In genomic region chr9:30936674-30937438, GRCm38 (mm10) we compare ENCODE assay signal across 8 mouse cellular contexts. TPM values are rescaled to one million over a fixed set of nuclear protein-coding genes. Genes with fewer than 3 reads are reported as not detected.
DNase-seq lines count a peak whose midpoint lies in the region; ATAC-seq and TF ChIP-seq lines count a peak whose summit lies in the region.

No protein-coding gene starts in this region.

- no peaks in the 10 kb centered on the region for H3K4me1 ChIP-seq in cerebellum, adult 2 months (ENCODE audit: control insufficient read depth, insufficient read depth, low read length)
- peaks cover 3% of the 10 kb centered on the region for H3K4me1 ChIP-seq in E14TG2a.4 (replicated peaks; ENCODE audit: low read depth, low read length)
- H3K4me1 ChIP-seq in heart, embryonic 12.5 days (replicated peaks) = no peaks in the 10 kb centered on the region; the same call in 1 of the 2 replicates
- H3K4me1 ChIP-seq in kidney, postnatal 0 days (replicated peaks; ENCODE audit: insufficient read depth, low read length) = no peaks in the 10 kb centered on the region
- H3K4me1 ChIP-seq in midbrain, embryonic 10.5 days = no peaks in the 10 kb centered on the region

- H3K27me3 ChIP-seq in cerebellum, adult 2 months (ENCODE audit: control insufficient read depth, insufficient read depth, low read length) = no peaks in the 10 kb centered on the region; the same call in 1 of the 2 replicates
- H3K27me3 ChIP-seq in E14TG2a.4 (ENCODE audit: insufficient read depth, low read length) = peaks cover 48% of the 10 kb centered on the region
- H3K27me3 ChIP-seq in heart, embryonic 12.5 days (replicated peaks) = peaks cover 15% of the 10 kb centered on the region
- peaks cover 13% of the 10 kb centered on the region for H3K27me3 ChIP-seq in kidney, postnatal 0 days (ENCODE audit: insufficient read depth, low read length)
- H3K27me3 ChIP-seq in midbrain, embryonic 10.5 days (ENCODE audit: low read depth, poor library complexity, severe bottlenecking) = peaks cover 18% of the 10 kb centered on the region

- no peak overlapping the region for H3K4me3 ChIP-seq in cerebellum, adult 2 months (replicated peaks; ENCODE audit: insufficient read depth, low read depth, low read length)
- no peak overlapping the region for H3K4me3 ChIP-seq in E14TG2a.4 (replicated peaks; ENCODE audit: low read length)
- H3K4me3 ChIP-seq in heart, embryonic 12.5 days = no peak overlapping the region
- no peak overlapping the region for H3K4me3 ChIP-seq in kidney, postnatal 0 days (replicated peaks; ENCODE audit: low read depth, low read length)
- H3K4me3 ChIP-seq in midbrain, embryonic 10.5 days = no peak overlapping the region

- no peak for TF ChIP-seq POLR2A in cerebellum, adult 2 months (IDR thresholded peaks at IDR 0.05; ENCODE audit: borderline replicate concordance, insufficient read depth, low read length)

- peak; percentile 60 for ATAC-seq in common myeloid progenitor, adult 5-6 weeks (replicated peaks; ENCODE audit: low read depth, poor library complexity, severe bottlenecking)
- ATAC-seq in heart, embryonic 12.5 days (ENCODE audit: insufficient number of reproducible peaks, low FRiP score) = no peak
- 0 out of 2 replicates have a peak, but pooled peaks have one; percentile 23 for ATAC-seq in kidney, postnatal 0 days (replicated peaks; ENCODE audit: low FRiP score, low read depth)

- 26% methylated on average over 9 of the region's 9 CpGs for WGBS in cerebellum, adult 2 months
- 34% methylated on average over 9 of the region's 9 CpGs for WGBS in heart, embryonic 12.5 days
- WGBS in kidney, postnatal 0 days = 30% methylated on average over 9 of the region's 9 CpGs
- WGBS in midbrain, embryonic 10.5 days = 36% methylated on average over 9 of the region's 9 CpGs

- peak overlapping the region; percentile 44; the same call in 1 of the 2 replicates for H3K4me2 ChIP-seq in heart, embryonic 12.5 days
- peak overlapping the region; percentile 42 for H3K4me2 ChIP-seq in kidney, postnatal 0 days (ENCODE audit: low read length)

- H3K9ac ChIP-seq in heart, embryonic 12.5 days = no peak overlapping the region
- no peak overlapping the region for H3K9ac ChIP-seq in kidney, postnatal 0 days (ENCODE audit: low read depth, low read length)

- DNase-seq in cerebellum, adult 2 months = no peak
- DNase-seq in cerebellum, adult 9-11 months = no peak
- DNase-seq in kidney, postnatal 0 days (ENCODE audit: low spot score) = peak; percentile 92
- DNase-seq in midbrain, embryonic 10.5 days (ENCODE audit: low spot score) = peak; percentile 41
- DNase-seq in telencephalon, adult 2 months (ENCODE audit: low read depth, low spot score) = peak; percentile 35

- no peaks in the 10 kb centered on the region for H3K9me3 ChIP-seq in E14TG2a.4 (ENCODE audit: low read length)
- H3K9me3 ChIP-seq in heart, embryonic 12.5 days (replicated peaks) = 0 out of 2 replicates have a peak, but pooled peaks cover 3% of the 10 kb centered on the region
- H3K9me3 ChIP-seq in kidney, postnatal 0 days (replicated peaks; ENCODE audit: low read length) = no peaks in the 10 kb centered on the region
- H3K9me3 ChIP-seq in midbrain, embryonic 10.5 days (replicated peaks) = no peaks in the 10 kb centered on the region

- H3K36me3 ChIP-seq in E14TG2a.4 (ENCODE audit: insufficient read depth, low read length) = no peaks in the 10 kb centered on the region
- H3K36me3 ChIP-seq in heart, embryonic 12.5 days = no peaks in the 10 kb centered on the region
- H3K36me3 ChIP-seq in kidney, postnatal 0 days (ENCODE audit: insufficient read depth, low read length) = no peaks in the 10 kb centered on the region
- no peaks in the 10 kb centered on the region for H3K36me3 ChIP-seq in midbrain, embryonic 10.5 days

- peak; percentile 61 for TF ChIP-seq CTCF in cerebellum, adult 2 months (IDR thresholded peaks at IDR 0.05; ENCODE audit: borderline replicate concordance, insufficient read depth, low read depth, low read length)
- peak; percentile 41 for TF ChIP-seq CTCF in E14TG2a.4 (conservative IDR thresholded peaks at IDR 0.05; ENCODE audit: low read length)
- TF ChIP-seq CTCF in kidney, postnatal 0 days (IDR thresholded peaks at IDR 0.05; ENCODE audit: low read depth) = peak; percentile 84

- no peak overlapping the region for H3K27ac ChIP-seq in cerebellum, adult 2 months (ENCODE audit: insufficient read depth, low read length)
- H3K27ac ChIP-seq in heart, embryonic 12.5 days (ENCODE audit: poor library complexity, severe bottlenecking) = no peak overlapping the region
- H3K27ac ChIP-seq in kidney, postnatal 0 days = no peak overlapping the region
- H3K27ac ChIP-seq in midbrain, embryonic 10.5 days (replicated peaks) = no peak overlapping the region

RNA-seq across cellular contexts. Expression of gene Adamts8, which starts 5.5 kb away (rescaled TPM):
- polyA plus RNA-seq in cerebellum, adult 2 months (2012; rRNA removed) = 1.1 and 1.4 TPM in 2 replicates
- not detected in 2 replicates for total RNA-seq in common myeloid progenitor, adult 5-6 weeks (2017)
- 14.8 and 17.5 TPM in 2 replicates for polyA plus RNA-seq in heart, embryonic 12.5 days (2016; fragmentation: Nextera tagmentation; extraction: Ambion mirVana)
- 0.66 and 0.80 TPM in 2 replicates for polyA plus RNA-seq in kidney, postnatal 0 days (2015; fragmentation: Nextera tagmentation; extraction: Ambion mirVana)
- polyA plus RNA-seq in midbrain, embryonic 10.5 days (2016; fragmentation: Nextera tagmentation; extraction: Ambion mirVana) = 0.61 and 1.0 TPM in 2 replicates

RNA-seq across cellular contexts. Expression of gene Adamts15, which starts 14.6 kb away (rescaled TPM):
- polyA plus RNA-seq in cerebellum, adult 2 months (2012; rRNA removed) = 5.6 and 6.4 TPM in 2 replicates
- not detected in 2 replicates for total RNA-seq in common myeloid progenitor, adult 5-6 weeks (2017)
- polyA plus RNA-seq in heart, embryonic 12.5 days (2016; fragmentation: Nextera tagmentation; extraction: Ambion mirVana) = 16.4 and 18.1 TPM in 2 replicates
- 4.9 and 5.8 TPM in 2 replicates for polyA plus RNA-seq in kidney, postnatal 0 days (2015; fragmentation: Nextera tagmentation; extraction: Ambion mirVana)
- 4.9 and 5.2 TPM in 2 replicates for polyA plus RNA-seq in midbrain, embryonic 10.5 days (2016; fragmentation: Nextera tagmentation; extraction: Ambion mirVana)

Comparison
In these comparisons a context has a peak if more than half of its experiments do, and no peak if none do; other contexts are left out.
1. DNase-seq: peak in kidney, postnatal 0 days (single experiment), midbrain, embryonic 10.5 days (single experiment) and telencephalon, adult 2 months (single experiment); none in cerebellum, adult 2 months (0 of 2) and cerebellum, adult 9-11 months (single experiment).
2. Peak in every context shown above with its lines, with median percentiles within 50 percentile points of each other: CTCF ChIP-seq.